Mouse (Mus musculus) kidney, postnatal 25 days (tissue): ENCODE measurements around the gene Tpcn2.

Experiments
- DNase-seq, 2 experiments: peaks; one replicate each; pipeline ENCODE4 v3.0.0; 2021; ENCODE audit warnings: mixed read lengths in 2 of 2

Tpcn2 gene

GRCm38 (mm10) chr7:145239736-145240505, 43.9 kb downstream of the Tpcn2 start:
- DNase-seq = peak; percentile 76 to 88

- peak; percentile 52 to 63 for DNase-seq
Observed at GRCm38 (mm10) chr7:145239145-145239544, 44.7 kb downstream of the Tpcn2 start.

GRCm38 (mm10) chr7:145234841-145235790, 48.7 kb downstream of the Tpcn2 start:
- peak; percentile 75 to 91 for DNase-seq

- DNase-seq = peak; percentile 91 to 98
Observed at GRCm38 (mm10) chr7:145231659-145232058, 52.2 kb downstream of the Tpcn2 start.

GRCm38 (mm10) chr7:145226641-145227040, 57.2 kb downstream of the Tpcn2 start:
- peak; percentile 31 to 71 for DNase-seq

GRCm38 (mm10) chr7:145225626-145226025, 58.2 kb downstream of the Tpcn2 start:
- DNase-seq = peak; percentile 80 to 94

- peak; percentile 76 to 84 for DNase-seq
Observed at GRCm38 (mm10) chr7:145221841-145222689, 61.7 kb downstream of the Tpcn2 start.

- no peak for DNase-seq
Observed at GRCm38 (mm10) chr7:145221346-145221745, 62.5 kb downstream of the Tpcn2 start.

- peak; percentile 45 to 80 for DNase-seq
Observed at GRCm38 (mm10) chr7:145219420-145219831, 64.4 kb downstream of the Tpcn2 start.

GRCm38 (mm10) chr7:145216591-145216990, 67.2 kb downstream of the Tpcn2 start:
- peak; percentile 47 to 70 for DNase-seq

GRCm38 (mm10) chr7:145215476-145215875, 68.3 kb downstream of the Tpcn2 start:
- no peak for DNase-seq

- DNase-seq = peak; percentile 40 to 54
Observed at GRCm38 (mm10) chr7:145211680-145212659, 71.8 kb downstream of the Tpcn2 start.

- no peak for DNase-seq
Observed at GRCm38 (mm10) chr7:145210477-145211070, 73.2 kb downstream of the Tpcn2 start.

- no peak for DNase-seq
Observed at GRCm38 (mm10) chr7:145208006-145208405, 75.8 kb downstream of the Tpcn2 start, which contains the start of gene 1810010D01Rik. TSS of gene 1810010D01Rik (minus strand) at chr7:145208119.

GRCm38 (mm10) chr7:145206801-145207200, 77.0 kb downstream of the Tpcn2 start:
- DNase-seq = no peak

GRCm38 (mm10) chr7:145206056-145206610, 77.7 kb downstream of the Tpcn2 start:
- DNase-seq = peak; percentile 59 to 77

- no peak for DNase-seq
Observed at GRCm38 (mm10) chr7:145205363-145205902, 78.4 kb downstream of the Tpcn2 start.

GRCm38 (mm10) chr7:145199711-145200110, 84.1 kb downstream of the Tpcn2 start:
- DNase-seq = no peak

- no peak for DNase-seq
Observed at GRCm38 (mm10) chr7:145198223-145198714, 85.5 kb downstream of the Tpcn2 start.

GRCm38 (mm10) chr7:145197711-145198110, 86.1 kb downstream of the Tpcn2 start:
- no peak for DNase-seq
